Mouse (Mus musculus) forebrain, embryonic 14.5 days (tissue): ENCODE measurements around the gene C1qtnf2. TPM values are rescaled to one million over a fixed set of nuclear protein-coding genes. Genes with fewer than 3 reads are reported as not detected.

Experiments
- ATAC-seq: fragments of 200-750 bp; cut with Nextera tagmentation; 2 replicates; pipeline ENCODE4 v1.8.0; 2017; ENCODE audit warnings: mild to moderate bottlenecking, moderate library complexity
- DNase-seq: peaks from one replicate; pipeline ENCODE4 v3.0.0-alpha.2; 2015; ENCODE audit warnings: low spot score
- H3K27ac ChIP-seq: fragments of 300-500 bp; sonication (generic); 2 replicates; pipeline ENCODE4 v1.5.1; 2014; ENCODE audit warnings: low read depth, mild to moderate bottlenecking, control low read depth, low read length, moderate library complexity
- H3K27me3 ChIP-seq: fragments of 300-500 bp; sonication (generic); replicated peaks from 2 replicates; pipeline ENCODE4 v1.6.1; 2014; ENCODE audit warnings: low read length, control low read depth, mixed read lengths; ENCODE audit not compliant: control insufficient read depth, insufficient read depth
- H3K36me3 ChIP-seq: fragments of 300-500 bp; sonication (generic); 2 replicates; pipeline ENCODE4 v1.6.1; 2014; ENCODE audit warnings: low read length, control low read depth; ENCODE audit not compliant: control insufficient read depth, insufficient read depth
- H3K4me1 ChIP-seq: fragments of 300-500 bp; sonication (generic); 2 replicates; pipeline ENCODE4 v1.6.1; 2014; ENCODE audit warnings: antibody characterized with exemption, low read length, control low read depth; ENCODE audit not compliant: control insufficient read depth, insufficient read depth
- H3K4me2 ChIP-seq: fragments of 300-500 bp; sonication (generic); 2 replicates; pipeline ENCODE4 v1.6.1; 2014; ENCODE audit warnings: mild to moderate bottlenecking, control low read depth, low read length
- H3K4me3 ChIP-seq: fragments of 300-500 bp; sonication (generic); 2 replicates; pipeline ENCODE4 v1.5.1; 2014; ENCODE audit warnings: low read depth, low read length, control low read depth
- H3K9ac ChIP-seq: fragments of 300-500 bp; sonication (generic); 2 replicates; pipeline ENCODE4 v1.6.1; 2014; ENCODE audit warnings: mild to moderate bottlenecking, low read length, control low read depth, moderate library complexity
- H3K9me3 ChIP-seq: fragments of 300-500 bp; sonication (generic); replicated peaks from 2 replicates; pipeline ENCODE4 v1.6.1; 2016; ENCODE audit warnings: low read length, control low read depth, mixed read lengths; ENCODE audit not compliant: control insufficient read depth
- WGBS: fragments of 180-500 bp; shearing (Covaris S2); extraction: QIAGEN DNeasy Blood & Tissue Kit; methylation state at CpG from one replicate; pipeline ENCODE4 v1.1.7; 2014; 5-methylcytosine and 5-hydroxymethylcytosine counted together
- polyA plus RNA-seq: library from polyadenylated mRNA; unstranded; fragments of >200 nt; fragmentation: Nextera tagmentation; extraction: Ambion mirVana; gene quantifications from 2 replicates; pipeline ENCODE4 v1.2.1, GENCODE M21; 2014

Gene C1qtnf2
- polyA plus RNA-seq, 1 experiment from 2014 or later: 5.6 TPM

GRCm38 (mm10) chr11:43518086-43518485 is 44.0 kb downstream of the C1qtnf2 start:
- no peak for ATAC-seq
- no peaks in the 10 kb centered on the region for H3K9me3 ChIP-seq

GRCm38 (mm10) chr11:43518821-43519220 is 44.7 kb downstream of the C1qtnf2 start:
- no peak overlapping the region for H3K9ac ChIP-seq
- H3K27me3 ChIP-seq: no peaks in the 10 kb centered on the region
- H3K36me3 ChIP-seq: no peaks in the 10 kb centered on the region
- H3K27ac ChIP-seq: no peak overlapping the region
- no peak overlapping the region for H3K4me2 ChIP-seq
- ATAC-seq (no peak), DNase-seq (no peak)
- H3K4me1 ChIP-seq: no peaks in the 10 kb centered on the region
- no peaks in the 10 kb centered on the region for H3K9me3 ChIP-seq
- no peak overlapping the region for H3K4me3 ChIP-seq

More at GRCm38 (mm10) chr11:43518086-43518485, 44.0 kb downstream of the C1qtnf2 start:
- H3K36me3 ChIP-seq: no peaks in the 10 kb centered on the region
- no peak overlapping the region for H3K4me2 ChIP-seq
- H3K27ac ChIP-seq: no peak overlapping the region
- H3K4me1 ChIP-seq: no peaks in the 10 kb centered on the region
- H3K9ac ChIP-seq: no peak overlapping the region
- DNase-seq: no peak
- H3K27me3 ChIP-seq: no peaks in the 10 kb centered on the region
- no peak overlapping the region for H3K4me3 ChIP-seq

- WGBS: 79% methylated on average over 3 of the region's 3 CpGs
- H3K9ac ChIP-seq: no peak overlapping the region
- H3K4me3 ChIP-seq: no peak overlapping the region
- no peak overlapping the region for H3K27ac ChIP-seq
- no peaks in the 10 kb centered on the region for H3K9me3 ChIP-seq
- H3K4me1 ChIP-seq: no peaks in the 10 kb centered on the region
- H3K36me3 ChIP-seq: no peaks in the 10 kb centered on the region
- no peak overlapping the region for H3K4me2 ChIP-seq
- no peaks in the 10 kb centered on the region for H3K27me3 ChIP-seq
- DNase-seq (no peak), ATAC-seq (no peak)
Measured at GRCm38 (mm10) chr11:43520521-43520920, 46.4 kb downstream of the C1qtnf2 start.

- no peaks in the 10 kb centered on the region for H3K9me3 ChIP-seq
- no peaks in the 10 kb centered on the region for H3K27me3 ChIP-seq
- under 1% methylated on average over 23 of the region's 25 CpGs for WGBS
- peak; percentile 75 for DNase-seq
- H3K4me2 ChIP-seq: peak overlapping the region; percentile 88
- 0 out of 2 replicates have a peak, but pooled peaks cover 2% of the 10 kb centered on the region for H3K4me1 ChIP-seq
- H3K27ac ChIP-seq: peak overlapping the region; percentile 65; the same call in 1 of the 2 replicates
- peak overlapping the region; percentile 71 for H3K4me3 ChIP-seq
- H3K9ac ChIP-seq: peak overlapping the region; percentile 82
- H3K36me3 ChIP-seq: peaks cover 4% of the 10 kb centered on the region
- ATAC-seq: peak; percentile 55
Measured at GRCm38 (mm10) chr11:43528078-43528682, 54.1 kb downstream of the C1qtnf2 start.

GRCm38 (mm10) chr11:43528683-43529499 is 54.8 kb downstream of the C1qtnf2 start, which contains the start of gene Ccnjl:
Gene Ccnjl, plus strand, starts transcription at chr11:43528784.
- under 1% methylated on average over 79 of the region's 79 CpGs for WGBS
- peak; percentile 85 for DNase-seq

GRCm38 (mm10) chr11:43530043-43530442 is 56.0 kb downstream of the C1qtnf2 start:
- H3K9ac ChIP-seq: no peak overlapping the region
- H3K4me3 ChIP-seq: peak overlapping the region; percentile 71; the same call in 1 of the 2 replicates
- peak overlapping the region; percentile 88 for H3K4me2 ChIP-seq
- H3K36me3 ChIP-seq: peaks cover 17% of the 10 kb centered on the region
- no peaks in the 10 kb centered on the region for H3K9me3 ChIP-seq
- H3K4me1 ChIP-seq: 0 out of 2 replicates have a peak, but pooled peaks cover 2% of the 10 kb centered on the region
- H3K27ac ChIP-seq: no peak overlapping the region; the same call in 1 of the 2 replicates
- 17% methylated on average over 3 of the region's 3 CpGs for WGBS
- no peak for ATAC-seq
- no peak for DNase-seq
- H3K27me3 ChIP-seq: no peaks in the 10 kb centered on the region

More at GRCm38 (mm10) chr11:43528683-43529499, 54.8 kb downstream of the C1qtnf2 start, which contains the start of gene Ccnjl:
- Histone ChIP-seq H3K27me3 (no peaks in the 10 kb centered on the region), H3K9ac (peak within 1 kb of the TSS; percentile 82), H3K36me3 (peaks cover 9% of the 10 kb centered on the region), H3K9me3 (no peaks in the 10 kb centered on the region), H3K4me3 (peak within 1 kb of the TSS; percentile 71), H3K4me2 (peak within 1 kb of the TSS; percentile 88), H3K27ac (peak within 1 kb of the TSS; percentile 65; the same call in 1 of the 2 replicates), H3K4me1 (0 out of 2 replicates have a peak, but pooled peaks cover 2% of the 10 kb centered on the region)
- peak; percentile 92 for ATAC-seq

- Histone ChIP-seq H3K36me3 (peaks cover 17% of the 10 kb centered on the region), H3K4me3 (no peak overlapping the region), H3K4me2 (no peak overlapping the region), H3K4me1 (0 out of 2 replicates have a peak, but pooled peaks cover 2% of the 10 kb centered on the region), H3K27me3 (no peaks in the 10 kb centered on the region), H3K9ac (no peak overlapping the region), H3K27ac (no peak overlapping the region), H3K9me3 (no peaks in the 10 kb centered on the region)
- ATAC-seq (no peak), DNase-seq (peak; percentile 49)
- 53% methylated on average over 5 of the region's 5 CpGs for WGBS
Measured at GRCm38 (mm10) chr11:43531619-43532018, 57.5 kb downstream of the C1qtnf2 start.

GRCm38 (mm10) chr11:43537074-43537473 is 63.0 kb downstream of the C1qtnf2 start:
- Histone ChIP-seq H3K4me1 (no peaks in the 10 kb centered on the region), H3K9me3 (no peaks in the 10 kb centered on the region), H3K9ac (no peak overlapping the region), H3K27ac (no peak overlapping the region), H3K4me2 (no peak overlapping the region), H3K4me3 (no peak overlapping the region), H3K27me3 (no peaks in the 10 kb centered on the region), H3K36me3 (peaks cover 20% of the 10 kb centered on the region)
- no peak for ATAC-seq
- DNase-seq: no peak
- WGBS: 88% methylated on average over 6 of the region's 6 CpGs
